9 mouse cellular contexts compared by ENCODE assay signal in the genomic region with DNA sequence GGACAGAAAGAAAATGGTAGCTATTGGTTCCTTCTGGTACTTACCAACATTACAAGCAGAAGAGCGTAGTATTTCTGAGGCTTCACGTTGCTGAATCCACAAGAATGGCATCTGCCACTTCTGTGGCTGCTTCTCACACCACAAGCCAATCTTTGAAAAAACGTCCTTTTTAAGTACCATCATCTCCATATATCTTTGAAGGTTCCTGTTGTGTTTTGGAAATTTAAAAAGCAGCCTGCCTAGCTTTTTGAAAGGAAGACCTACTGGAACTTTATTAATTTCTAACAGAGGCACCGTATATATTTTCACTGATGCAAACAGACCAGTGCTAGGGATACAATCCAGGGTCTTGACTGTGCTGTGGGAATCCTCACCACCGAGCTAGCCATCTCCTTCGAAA. TPM values are rescaled to one million over a fixed set of nuclear protein-coding genes. Genes with fewer than 3 reads are reported as not detected.
A peak's percentile ranks its signal among the peaks of the same experiment; 100 is the strongest.
DNase-seq lines count a peak whose midpoint lies in the region; ATAC-seq and TF ChIP-seq lines count a peak whose summit lies in the region.
"Had no signal": no experiment of that assay in that cellular context is flagged by ENCODE, and none has a peak within 500 bp of the region (broad histone marks: within the 10 kb centered on the region; RNA-seq: fewer than 3 reads in every experiment).

No protein-coding gene starts in this region.

- peak overlapping the region; percentile 63 for H3K4me2 ChIP-seq in forebrain, embryonic 13.5 days
- peak overlapping the region; percentile 92 for H3K4me2 ChIP-seq in liver, embryonic 14.5 days (ENCODE audit: low read depth)

- H3K9me3 ChIP-seq in forebrain, embryonic 13.5 days (replicated peaks) = no peaks in the 10 kb centered on the region
- H3K9me3 ChIP-seq in liver, embryonic 14.5 days (ENCODE audit: control insufficient read depth, low read length) = no peaks in the 10 kb centered on the region

- H3K79me3 ChIP-seq in C2C12 (ENCODE audit: low read depth) = peaks cover 24% of the 10 kb centered on the region

- TF ChIP-seq POLR2A in lung, adult 2 months (IDR thresholded peaks at IDR 0.05; ENCODE audit: borderline replicate concordance, extremely low read depth, low read depth, low read length) = no peak

- TF ChIP-seq EP300 in liver, embryonic 14.5 days (IDR thresholded peaks at IDR 0.05; ENCODE audit: low read depth) = no peak

- H3ac ChIP-seq in C2C12 (ENCODE audit: control insufficient read depth, insufficient read length, low read depth) = peak overlapping the region; percentile 47

- H3K9ac ChIP-seq in forebrain, embryonic 13.5 days = peak overlapping the region; percentile 98
- H3K9ac ChIP-seq in liver, embryonic 14.5 days (replicated peaks) = peak overlapping the region; percentile 99

- 31% methylated on average over 6 of the region's 6 CpGs for WGBS in forebrain, embryonic 13.5 days
- 53% methylated on average over 6 of the region's 6 CpGs for WGBS in liver, embryonic 14.5 days (ENCODE audit: insufficient replicate concordance)
- WGBS in lung, adult 2 months = 33% methylated on average over 6 of the region's 6 CpGs

- no peak for ATAC-seq in forebrain, embryonic 13.5 days
- no peak for ATAC-seq in liver, embryonic 14.5 days (ENCODE audit: insufficient read depth)

- no peak for TF ChIP-seq CTCF in C2C12 (IDR thresholded peaks at IDR 0.05; ENCODE audit: control insufficient read depth, insufficient read depth, insufficient read length)
- TF ChIP-seq CTCF in liver, embryonic 14.5 days (IDR thresholded peaks at IDR 0.05; ENCODE audit: low read depth) = no peak
- no peak for TF ChIP-seq CTCF in lung, adult 2 months (IDR thresholded peaks at IDR 0.05; ENCODE audit: insufficient read depth, low read length)

- peak overlapping the region; percentile 71 for H3K4me3 ChIP-seq in C2C12 (ENCODE audit: insufficient read depth, poor library complexity, severe bottlenecking)
- peak overlapping the region; percentile 85 for H3K4me3 ChIP-seq in forebrain, embryonic 13.5 days
- H3K4me3 ChIP-seq in liver, embryonic 14.5 days (ENCODE audit: insufficient read depth in 1 of 2, low read depth in 2 of 2, low read length in 2 of 2) = peak overlapping the region; percentile 94 to 95; a peak in 3 of 4 replicates
- H3K4me3 ChIP-seq in lung, adult 2 months (replicated peaks; ENCODE audit: extremely low read depth, low read depth, low read length) = no peak overlapping the region

- H3K36me3 ChIP-seq in C2C12 (ENCODE audit: control insufficient read depth, insufficient read depth) = peaks cover 31% of the 10 kb centered on the region
- peaks cover 16% of the 10 kb centered on the region; the same call in 1 of the 2 replicates for H3K36me3 ChIP-seq in forebrain, embryonic 13.5 days (ENCODE audit: poor library complexity, severe bottlenecking)
- peaks cover 20% of the 10 kb centered on the region for H3K36me3 ChIP-seq in liver, embryonic 14.5 days (replicated peaks; ENCODE audit: control insufficient read depth, insufficient read depth, low read depth)

- DNase-seq in embryo, embryonic 10.5 days (ENCODE audit: low spot score) = peak; percentile 30
- no peak for DNase-seq in embryo, embryonic 10 days (ENCODE audit: low spot score)
- no peak for DNase-seq in liver, embryonic 14.5 days (ENCODE audit: low read depth in 3 of 3, low spot score in 3 of 3)
- no peak for DNase-seq in adrenal gland, postnatal 14 days
- no peak for DNase-seq in lung, adult 2 months
- DNase-seq in layer of hippocampus, adult 9-11 months = no peak
- DNase-seq: cerebellum, adult 11-12 months had no signal

- peaks cover 41% of the 10 kb centered on the region for H3K4me1 ChIP-seq in forebrain, embryonic 13.5 days
- peaks cover 22 to 23% of the 10 kb centered on the region in 2 experiments for H3K4me1 ChIP-seq in liver, embryonic 14.5 days (replicated peaks; ENCODE audit: control insufficient read depth in 2 of 2, insufficient read depth in 2 of 2, low read length in 1 of 2)
- H3K4me1 ChIP-seq in lung, adult 2 months (ENCODE audit: control insufficient read depth, insufficient read depth, low read length) = peaks cover 5% of the 10 kb centered on the region

- no peak overlapping the region for H3K27ac ChIP-seq in forebrain, embryonic 13.5 days
- H3K27ac ChIP-seq in liver, embryonic 14.5 days = no peak overlapping the region

- no peaks in the 10 kb centered on the region for H3K27me3 ChIP-seq in C2C12 (ENCODE audit: control insufficient read depth, insufficient read depth, insufficient read length)
- H3K27me3 ChIP-seq in forebrain, embryonic 13.5 days = no peaks in the 10 kb centered on the region
- H3K27me3 ChIP-seq in liver, embryonic 14.5 days (ENCODE audit: control insufficient read depth, insufficient read depth, low read length) = no peaks in the 10 kb centered on the region; the same call in 1 of the 2 replicates

- H3K79me2 ChIP-seq in C2C12 (ENCODE audit: control insufficient read depth, insufficient read depth) = peaks cover 35% of the 10 kb centered on the region

TF ChIP-seq in C2C12, 6 proteins besides CTCF, POLR2A, EP300 and RAD21:
- TF ChIP-seq MYOG (IDR thresholded peaks at IDR 0.05; ENCODE audit: control insufficient read depth, extremely low read depth, insufficient read length) (no peak), CEBPB (IDR thresholded peaks at IDR 0.05; ENCODE audit: low read depth) (no peak), FOSL1 (IDR thresholded peaks at IDR 0.05; ENCODE audit: insufficient read depth, low read length, poor library complexity, severe bottlenecking) (no peak), MAX (IDR thresholded peaks at IDR 0.05) (no peak), USF1 (IDR thresholded peaks at IDR 0.05; ENCODE audit: low read depth) (no peak), MYOD1 (IDR thresholded peaks at IDR 0.05; ENCODE audit: control insufficient read depth, insufficient read length, low read depth) (no peak)
TF ChIP-seq in C2C12: peak in this region for 0.

RNA-seq across cellular contexts. Expression of gene Rab30, which starts 1.4 kb away (rescaled TPM):
- polyA plus RNA-seq in C2C12 (2012; fragmentation: generic; extraction: Trizol) = 2.0 TPM
- 19.8 and 21.4 TPM in 2 replicates for polyA plus RNA-seq in forebrain, embryonic 13.5 days (2015; fragmentation: Nextera tagmentation; extraction: Ambion mirVana)
- 1.0 and 1.9 TPM in 2 replicates for polyA plus RNA-seq in liver, embryonic 14.5 days (2012; rRNA removed)
- polyA plus RNA-seq in liver, embryonic 14.5 days (2014; fragmentation: Nextera tagmentation; extraction: Ambion mirVana) = 6.8 and 7.6 TPM in 2 replicates
- total RNA-seq in adrenal gland, postnatal 14 days (2021) = 6.4 and 6.8 TPM in 2 replicates
- polyA plus RNA-seq in lung, adult 2 months (2012; rRNA removed) = 0.43 and 0.96 TPM in 2 replicates
